Mouse (Mus musculus) adrenal gland, postnatal 0 days (tissue): ENCODE measurements around the gene Rpp38. TPM values are rescaled to one million over a fixed set of nuclear protein-coding genes. Genes with fewer than 3 reads are reported as not detected.

Experiments
- polyA plus RNA-seq: library from polyadenylated mRNA; unstranded; fragments of >200 nt; fragmentation: Nextera tagmentation; extraction: Ambion mirVana; gene quantifications from 2 replicates; pipeline ENCODE4 v1.2.1, GENCODE M21; 2015

Gene Rpp38
- polyA plus RNA-seq = 18.4 and 20.8 TPM in 2 replicates

GRCm38 (mm10) chr2:3332484-3333242 is at the start of gene Rpp38:
Gene Rpp38, minus strand, starts transcription at chr2:3332643.

GRCm38 (mm10) chr2:3335611-3336301 is 3.3 kb upstream of the Rpp38 start, which contains the start of gene Acbd7:
Gene Acbd7, plus strand, starts transcription at chr2:3336168.

GRCm38 (mm10) chr2:3283602-3284472 is 48.6 kb downstream of the Rpp38 start, which contains the start of gene Nmt2:
Gene Nmt2, plus strand, starts transcription at chr2:3284212.

Other genes starting within 250 kb of the Rpp38 start
- 21.9 TPM in 2 replicates for gene Fam171a1, start 218.4 kb downstream of the Rpp38 start, polyA plus RNA-seq
- 26.2 and 48.8 TPM in 2 replicates for gene Nmt2, start 48.4 kb downstream of the Rpp38 start, polyA plus RNA-seq
- 3.2 and 5.5 TPM in 2 replicates for gene Acbd7, start 3.5 kb upstream of the Rpp38 start, polyA plus RNA-seq
- 0.30 and 0.72 TPM in 2 replicates for gene Olah, start 64.6 kb upstream of the Rpp38 start, polyA plus RNA-seq
- gene Meig1, start 90.0 kb upstream of the Rpp38 start, polyA plus RNA-seq = 3.0 and 3.9 TPM in 2 replicates
- 4.6 and 6.5 TPM in 2 replicates for gene Dclre1c, start 91.5 kb upstream of the Rpp38 start, polyA plus RNA-seq
- 2.9 and 4.1 TPM in 2 replicates for gene Suv39h2, start 142.4 kb upstream of the Rpp38 start, polyA plus RNA-seq
- 0.90 and 1.4 TPM in 2 replicates for gene Gm45902, start 180.1 kb upstream of the Rpp38 start, polyA plus RNA-seq
- 38.8 and 54.7 TPM in 2 replicates for gene Hspa14, start 180.2 kb upstream of the Rpp38 start, polyA plus RNA-seq
- gene Cdnf, start 180.4 kb upstream of the Rpp38 start, polyA plus RNA-seq = 0.47 and 1.1 TPM in 2 replicates
- 17.3 and 18.6 TPM in 2 replicates for gene Fam107b, start 237.8 kb upstream of the Rpp38 start, polyA plus RNA-seq